Mouse (Mus musculus) embryonic fibroblast, embryonic 13.5 days (primary cell): ENCODE measurements around the gene Wdr95.

Experiments
- CTCF ChIP-seq: IDR thresholded peaks from 2 replicates; pipeline ENCODE4 v1.5.1; 2011; ENCODE audit warnings: mild to moderate bottlenecking, control low read depth, low read length, moderate library complexity, borderline replicate concordance; ENCODE audit not compliant: insufficient read depth
- POLR2A ChIP-seq: IDR thresholded peaks from 2 replicates; pipeline ENCODE4 v1.6.1; 2011; ENCODE audit warnings: low read depth, mild to moderate bottlenecking, control low read depth, low read length, moderate library complexity

DNA sequence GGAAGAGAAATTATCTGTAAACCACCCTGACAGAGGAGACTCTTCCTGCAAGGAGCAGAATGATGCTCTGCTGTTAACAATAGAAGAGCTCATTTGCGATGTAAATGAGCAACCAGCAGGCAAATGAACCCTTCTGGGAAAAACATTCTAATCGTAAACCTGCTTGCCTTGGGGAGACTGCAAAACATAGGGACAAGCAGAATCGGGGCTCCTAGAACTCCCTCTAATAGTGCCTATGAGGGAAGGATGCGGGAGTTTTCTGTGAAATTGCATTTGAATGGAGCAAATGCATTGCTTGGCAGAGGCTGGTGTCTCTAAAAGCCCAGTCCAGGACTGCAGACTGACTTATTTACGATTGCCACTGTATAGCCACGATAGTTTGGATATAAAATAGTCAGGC, 32.8 kb upstream of the Wdr95 start:
- TF ChIP-seq CTCF (no peak), POLR2A (no peak)
